Mouse (Mus musculus) WW6 (cell line): ENCODE data around the gene Kcnt1.

Experiments
- DNase-seq: peaks from one replicate; pipeline ENCODE4 v3.0.0-alpha.2; 2013; ENCODE audit warnings: low read depth, low spot score

The Kcnt1 gene

DNA sequence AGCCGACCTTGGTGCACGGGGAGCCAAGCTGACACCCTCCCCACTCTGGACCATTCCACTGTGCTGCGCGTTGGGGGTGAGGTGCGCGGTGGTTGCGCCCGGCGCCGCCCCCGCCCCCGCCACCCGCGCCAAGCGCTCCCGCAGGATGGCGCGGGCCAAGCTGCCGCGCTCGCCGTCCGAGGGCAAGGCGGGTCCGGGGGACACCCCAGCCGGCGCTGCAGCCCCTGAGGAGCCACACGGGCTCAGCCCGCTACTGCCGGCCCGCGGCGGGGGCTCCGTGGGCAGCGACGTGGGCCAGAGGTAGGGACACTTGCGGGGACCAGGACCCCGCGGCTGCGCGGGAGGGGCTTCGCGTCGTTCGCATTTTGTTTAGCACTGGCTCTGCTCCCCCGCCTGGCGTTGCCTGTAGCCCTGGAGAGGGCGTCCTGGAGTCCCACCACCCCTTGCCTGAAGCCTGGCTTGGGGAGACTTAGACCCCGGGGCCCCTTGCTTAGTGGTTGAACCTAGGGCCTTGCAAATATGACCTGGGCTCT, 14.3 kb downstream of the Kcnt1 start:
- DNase-seq: no peak

DNA sequence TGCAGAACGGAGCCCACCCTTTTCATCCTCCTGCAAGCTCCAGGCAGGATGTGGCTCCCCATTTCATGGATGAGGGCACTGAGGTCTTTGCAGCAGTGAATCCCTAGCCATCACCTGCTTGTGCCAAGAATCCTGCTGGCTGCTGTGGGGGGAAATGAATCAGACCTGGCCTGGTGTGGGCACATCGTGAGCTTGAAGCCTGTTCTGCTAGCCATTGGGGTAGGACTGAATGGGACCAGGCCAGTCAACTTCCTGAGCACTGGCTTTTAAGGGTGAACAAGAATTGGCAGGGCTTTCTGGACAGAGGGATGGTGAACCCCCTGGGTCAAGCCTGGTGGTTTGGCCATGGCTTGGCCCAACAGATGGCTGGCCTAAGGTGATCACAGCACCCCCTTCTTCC, 15.0 kb downstream of the Kcnt1 start:
- DNase-seq: no peak

DNA sequence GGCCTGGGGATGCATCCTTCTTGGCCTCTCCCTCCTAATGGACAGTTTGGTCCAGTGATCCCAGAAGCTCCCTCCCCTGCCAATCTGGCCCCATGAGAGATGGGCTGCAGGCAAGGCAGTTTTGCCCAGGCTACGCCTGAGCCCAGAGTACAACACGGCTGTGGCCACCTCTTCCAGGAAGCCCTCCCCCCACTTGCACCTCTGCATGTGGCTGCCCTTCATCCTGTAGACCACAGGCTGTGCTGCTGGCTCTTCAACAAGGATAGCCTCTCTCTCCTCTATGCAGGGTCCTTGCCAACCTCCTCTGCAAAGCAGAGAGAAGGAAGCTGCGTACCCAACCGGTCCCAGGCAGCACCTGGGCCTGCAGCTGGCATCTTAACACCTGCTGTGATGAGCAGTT, 15.5 kb downstream of the Kcnt1 start:
- DNase-seq: no peak

DNA sequence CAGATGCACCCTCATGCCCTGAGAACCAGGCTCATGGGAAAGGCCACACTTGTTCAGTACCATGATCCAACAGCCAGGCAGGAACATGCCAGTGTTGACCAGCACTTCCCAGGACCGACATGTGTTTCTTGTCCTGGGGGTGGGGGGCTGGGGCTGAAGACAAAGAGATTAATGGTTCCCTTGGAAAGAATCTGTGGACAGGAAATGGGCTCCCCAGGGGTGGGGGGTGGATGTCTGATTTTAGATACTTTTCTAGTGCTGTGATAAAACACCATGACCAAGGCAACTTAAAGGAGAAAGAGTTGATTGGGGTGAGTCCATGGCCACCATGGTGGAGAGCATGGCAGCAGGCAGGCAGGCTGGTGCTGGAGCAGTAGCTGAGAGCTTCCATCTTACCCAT, 18.7 kb downstream of the Kcnt1 start:
- no peak for DNase-seq

DNA sequence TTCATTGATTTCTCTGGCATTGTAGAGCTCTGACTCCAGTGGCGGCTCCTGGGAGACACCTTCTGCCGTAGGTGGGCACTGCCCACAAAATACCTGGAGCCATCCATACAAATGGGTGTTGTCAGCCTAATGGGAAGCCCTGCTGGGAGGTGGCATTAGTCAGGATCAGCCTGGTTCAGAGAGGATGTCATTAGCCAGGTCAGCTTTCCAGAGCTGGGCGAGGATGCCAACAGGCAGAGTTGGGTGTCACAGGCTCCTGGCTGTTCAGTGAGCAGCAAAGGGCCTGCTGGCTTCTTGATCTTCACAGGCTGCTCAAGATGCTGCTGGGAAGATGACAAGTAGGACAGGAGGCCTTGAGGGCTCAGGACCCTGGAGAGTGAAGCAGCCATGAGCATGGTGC, 21.2 kb downstream of the Kcnt1 start:
- no peak for DNase-seq

DNA sequence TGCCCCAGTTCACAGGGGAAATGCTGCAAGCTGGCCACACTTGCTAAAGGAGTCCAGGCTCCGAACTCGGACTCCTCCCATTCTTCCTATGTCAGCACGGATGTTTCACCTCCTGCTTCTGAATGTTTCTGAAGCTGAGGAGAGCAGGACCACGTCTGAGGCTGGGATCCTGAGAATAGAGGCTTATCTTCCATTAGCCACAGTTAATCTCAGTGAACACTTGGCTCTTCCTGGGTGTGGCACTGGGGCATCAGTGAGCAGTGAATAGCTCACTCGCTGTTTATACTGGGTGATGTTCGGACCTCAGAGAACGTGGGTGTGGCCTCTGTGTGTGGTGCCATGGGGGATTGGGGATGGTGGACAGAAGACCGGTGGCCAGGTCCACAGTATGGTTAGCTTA, 23.7 kb downstream of the Kcnt1 start:
- no peak for DNase-seq

DNA sequence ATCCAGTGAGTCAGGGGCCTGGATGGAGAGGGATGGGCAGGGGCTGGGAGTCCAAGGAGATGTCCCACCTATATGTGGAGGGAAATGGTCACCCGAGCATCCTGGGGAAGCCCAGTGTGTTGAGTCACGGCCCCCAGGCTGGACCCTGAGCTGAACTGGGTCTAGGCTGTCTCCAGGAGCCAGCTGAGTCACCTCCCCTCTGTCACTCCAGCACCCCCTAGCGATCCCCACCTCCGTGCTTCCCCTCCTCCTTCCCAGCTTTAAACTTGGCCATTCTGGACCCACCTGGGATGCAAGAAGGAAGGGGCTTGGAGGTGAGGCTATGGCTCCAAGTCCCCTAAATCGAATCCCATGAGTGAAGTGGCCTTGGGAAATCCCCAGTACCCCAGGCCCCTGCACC, 24.6 kb downstream of the Kcnt1 start:
- DNase-seq: no peak

DNA sequence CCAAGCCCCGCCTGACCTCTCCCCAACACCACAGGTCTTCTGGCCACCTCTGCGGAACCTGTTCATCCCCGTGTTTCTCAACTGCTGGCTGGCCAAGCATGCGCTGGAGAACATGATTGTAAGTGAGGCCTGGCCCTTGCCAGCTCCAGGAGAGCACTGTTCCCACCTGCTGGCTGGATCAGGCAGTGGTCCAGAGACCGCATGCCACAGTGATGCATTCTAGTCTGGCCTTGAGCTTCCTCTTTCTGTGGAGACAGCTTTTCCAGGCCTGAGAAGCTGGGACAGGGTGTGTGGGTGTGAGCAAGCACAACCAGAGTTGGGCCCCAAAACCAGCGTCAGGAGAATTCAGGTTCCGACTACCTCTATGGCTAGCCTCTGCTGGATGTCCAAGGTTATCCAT, 28.9 kb downstream of the Kcnt1 start:
- no peak for DNase-seq

DNA sequence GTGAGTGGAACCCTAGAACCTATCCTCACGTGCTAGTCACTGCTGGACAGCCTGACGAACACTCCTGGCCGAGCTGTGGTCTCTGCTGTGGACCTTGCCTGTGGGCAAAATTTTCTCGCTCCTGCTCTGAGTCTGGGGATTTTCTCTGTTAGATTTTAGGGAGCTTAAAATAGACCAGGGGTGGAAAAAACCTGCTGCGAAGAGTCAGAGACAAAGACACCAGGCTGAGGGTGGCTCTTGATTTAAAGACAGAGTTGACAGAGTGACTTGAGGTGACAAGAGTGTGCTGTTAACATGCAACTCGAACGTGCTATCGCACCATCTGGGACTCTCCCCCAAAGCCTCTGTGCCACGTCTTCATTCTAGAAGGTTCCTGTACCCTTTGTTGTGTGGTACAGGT, 35.4 kb downstream of the Kcnt1 start:
- DNase-seq: no peak

DNA sequence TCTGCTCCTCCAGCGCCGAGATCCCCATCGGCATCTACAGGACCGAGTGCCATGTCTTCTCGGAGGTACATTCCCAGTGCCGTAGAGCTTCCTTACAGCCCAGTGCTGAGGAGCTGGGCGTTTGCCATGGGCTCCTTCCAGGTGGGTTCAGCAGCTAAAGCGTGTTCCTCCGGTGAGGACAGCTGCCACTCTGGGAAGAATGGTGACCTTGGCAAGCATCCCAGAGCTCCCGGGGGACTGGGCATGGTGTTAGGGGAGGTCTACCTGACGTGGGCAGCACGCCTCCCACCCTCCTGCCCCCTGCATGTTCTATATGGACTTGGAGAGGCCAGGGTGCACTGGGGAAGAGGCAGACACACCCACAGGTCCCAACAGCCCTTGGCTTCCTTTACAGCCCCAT, 46.3 kb downstream of the Kcnt1 start:
- DNase-seq: no peak

DNA sequence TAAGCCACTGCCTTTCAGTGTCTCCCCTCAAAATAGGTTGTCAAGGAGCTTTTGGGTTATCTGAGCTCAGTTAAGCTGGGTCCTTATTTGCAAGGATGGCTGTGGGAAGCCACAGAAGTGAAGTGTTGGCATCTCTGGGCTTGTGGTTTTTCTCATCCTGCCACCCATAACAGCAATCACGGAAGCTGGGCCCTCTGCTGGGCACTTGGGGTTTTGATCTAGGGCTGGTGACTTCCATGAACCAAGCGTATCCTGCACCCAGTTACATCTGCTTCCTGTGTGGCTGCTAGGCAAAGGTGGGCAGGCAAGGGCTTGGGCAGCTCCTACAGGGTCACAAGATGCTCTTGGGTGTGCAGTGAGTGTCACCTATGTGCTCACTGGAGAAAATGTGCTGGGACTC, 49.7 kb downstream of the Kcnt1 start:
- no peak for DNase-seq

DNA sequence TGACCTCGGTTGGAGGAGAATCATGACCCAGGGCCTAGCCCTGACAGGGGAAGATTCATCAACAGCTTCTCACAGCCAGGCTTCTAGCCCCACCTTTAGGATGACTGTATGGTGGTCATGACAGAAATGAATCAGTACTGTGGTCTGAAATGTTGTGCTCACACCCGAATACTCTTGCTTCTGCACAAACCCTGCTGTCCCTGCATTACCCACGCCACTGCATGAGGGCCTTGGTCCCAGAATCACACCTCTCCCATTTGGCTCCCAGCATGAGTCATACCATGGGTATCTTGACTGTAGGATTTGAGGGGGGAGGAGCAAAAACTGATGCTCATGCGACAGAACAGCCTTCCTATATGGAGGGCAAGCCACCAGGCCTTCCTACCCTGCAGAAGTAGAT, 50.7 kb downstream of the Kcnt1 start:
- no peak for DNase-seq

DNA sequence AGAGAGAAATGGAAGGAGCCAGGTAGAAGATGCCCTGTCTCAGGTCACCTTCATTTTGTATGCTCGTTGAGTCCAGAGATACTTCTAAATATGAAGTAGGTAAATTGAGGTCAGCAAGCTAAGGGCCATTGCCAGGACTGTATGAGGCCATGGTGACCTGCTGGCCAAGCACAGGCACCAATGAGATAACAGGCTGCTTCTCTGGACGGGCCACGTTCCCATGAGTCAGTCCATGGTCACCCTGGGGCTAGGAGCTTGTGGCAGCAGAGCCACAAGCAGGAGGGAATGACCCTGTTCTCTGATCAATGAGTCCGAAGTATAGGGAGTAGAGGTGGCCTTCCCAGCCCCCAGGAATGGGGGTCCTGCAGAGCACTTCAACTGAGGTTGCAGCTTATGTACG, 51.3 kb downstream of the Kcnt1 start:
- DNase-seq: no peak

DNA sequence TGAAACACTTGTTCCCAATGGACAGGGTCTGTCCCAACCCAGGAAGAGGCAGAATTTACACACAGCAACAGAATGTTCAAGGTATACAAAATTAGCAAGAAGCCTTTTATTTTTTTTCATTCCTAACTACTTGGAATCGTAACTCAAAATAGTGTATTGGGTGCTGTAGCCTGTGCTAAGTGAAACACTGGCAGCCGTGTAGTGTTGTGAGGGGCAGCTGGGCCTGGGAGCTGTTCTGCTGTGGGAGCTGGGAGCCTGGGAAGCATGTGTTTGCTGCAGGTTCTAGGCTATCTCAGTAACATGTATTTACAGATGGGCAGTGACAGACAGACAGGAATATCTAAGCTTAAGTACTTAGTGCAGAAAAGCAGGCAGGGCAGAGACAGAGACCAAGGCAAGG, 54.9 kb downstream of the Kcnt1 start:
- no peak for DNase-seq

DNA sequence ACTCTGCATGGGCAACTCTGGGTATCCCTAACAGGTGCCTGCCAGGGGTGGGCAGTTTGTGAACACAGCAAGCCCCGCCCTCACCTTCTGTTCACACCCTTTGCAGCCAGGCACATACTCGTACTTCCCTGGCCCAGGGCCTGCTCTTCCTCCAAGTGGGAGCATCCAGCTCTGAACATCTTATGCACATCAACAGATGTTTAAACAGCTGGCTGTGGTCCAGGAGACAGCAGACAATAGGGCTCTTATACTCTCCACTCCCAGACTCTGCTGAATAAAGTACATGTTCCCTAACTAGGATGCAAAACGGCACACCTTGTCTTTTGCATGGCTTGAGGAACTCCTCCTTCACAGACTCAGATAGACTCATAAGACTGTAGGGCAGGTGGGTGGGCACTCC, 56.4 kb downstream of the Kcnt1 start:
- DNase-seq: no peak

DNA sequence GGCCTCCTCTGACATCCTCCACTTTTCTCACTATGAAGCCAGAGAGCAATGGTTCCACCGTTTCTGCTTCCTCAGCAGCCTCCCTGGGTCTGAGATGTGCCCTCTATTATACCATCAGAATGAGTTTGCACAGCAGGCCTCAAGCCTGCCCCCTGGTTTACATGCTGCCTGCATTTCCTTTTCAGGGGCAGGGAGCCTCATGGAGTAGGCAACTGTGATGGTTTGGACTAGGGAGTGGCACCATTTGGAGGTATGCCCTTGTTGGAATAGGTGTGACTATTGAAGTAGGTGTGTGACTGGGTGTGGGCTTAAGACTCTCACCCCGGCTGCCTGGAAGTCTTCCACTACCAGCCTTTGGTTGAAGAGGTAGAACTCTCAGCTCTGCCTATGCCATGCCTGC, 60.3 kb downstream of the Kcnt1 start:
- DNase-seq: no peak

DNA sequence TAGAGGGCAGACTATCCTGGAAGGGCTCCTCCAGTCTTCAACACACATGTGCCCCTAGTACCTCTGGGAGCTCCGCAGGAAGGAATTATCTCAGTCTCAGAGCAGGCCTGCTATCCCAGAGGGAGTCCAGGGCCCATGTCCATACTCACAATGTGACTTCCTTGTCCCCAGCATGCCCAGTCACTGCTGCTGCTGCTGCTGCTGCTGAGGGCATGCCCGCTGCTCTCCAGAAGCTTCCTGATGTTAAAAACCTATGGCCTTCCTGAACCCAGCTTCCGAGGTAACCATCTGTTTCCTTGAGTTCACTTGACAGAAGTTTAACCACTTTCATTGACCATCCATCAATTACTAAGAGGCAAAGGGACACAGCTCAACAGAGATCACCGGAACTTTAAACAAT, 61.4 kb downstream of the Kcnt1 start:
- no peak for DNase-seq

DNA sequence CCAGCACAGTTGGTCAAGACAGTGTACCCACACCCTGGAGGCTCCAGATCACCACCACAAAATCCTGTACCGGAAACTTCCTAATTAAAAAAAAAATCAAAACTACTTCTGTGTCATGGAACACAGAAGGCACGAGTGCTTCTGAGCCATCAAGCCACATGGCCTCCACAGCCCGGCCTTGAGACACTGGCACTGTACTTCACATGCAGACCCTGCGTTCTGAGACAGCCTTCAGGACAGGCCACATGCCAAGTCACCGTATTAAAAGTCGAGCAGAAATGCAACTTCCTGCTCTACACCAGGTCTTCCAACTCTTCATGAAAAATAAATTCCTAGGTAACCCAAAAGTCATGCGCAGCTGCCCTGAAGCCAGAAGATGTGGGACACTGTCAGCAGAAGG, 64.3 kb downstream of the Kcnt1 start:
- DNase-seq: no peak

DNA sequence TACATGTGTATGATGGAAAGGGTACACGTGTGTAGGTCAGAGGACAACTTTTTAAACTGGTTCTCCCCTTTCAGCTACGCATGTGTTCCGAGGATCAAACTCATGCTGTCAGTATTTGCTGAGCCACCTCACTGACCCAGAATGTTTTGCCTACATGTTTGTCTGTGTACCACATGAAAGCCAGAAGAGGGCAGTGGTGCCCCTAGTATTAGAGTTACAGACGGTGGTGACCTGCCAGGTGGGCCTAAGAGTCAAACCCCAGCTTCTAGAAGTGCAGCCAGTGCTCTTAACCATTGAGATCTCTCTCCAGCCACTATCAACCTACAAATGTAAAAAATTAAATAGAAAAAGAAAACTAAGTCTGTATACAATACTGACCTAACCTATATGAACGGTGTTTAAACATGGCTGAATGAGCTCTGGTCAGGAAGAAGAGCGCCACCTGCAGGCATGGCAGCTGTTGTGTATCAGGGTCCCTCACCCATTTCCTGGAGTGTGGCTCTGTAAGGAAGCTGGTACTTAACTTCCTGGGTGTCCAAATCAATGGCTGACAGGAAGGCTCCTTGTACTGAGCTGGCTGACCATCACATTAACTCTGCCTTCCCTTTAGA, 67.8 kb downstream of the Kcnt1 start:
- DNase-seq: peak; percentile 49

DNA sequence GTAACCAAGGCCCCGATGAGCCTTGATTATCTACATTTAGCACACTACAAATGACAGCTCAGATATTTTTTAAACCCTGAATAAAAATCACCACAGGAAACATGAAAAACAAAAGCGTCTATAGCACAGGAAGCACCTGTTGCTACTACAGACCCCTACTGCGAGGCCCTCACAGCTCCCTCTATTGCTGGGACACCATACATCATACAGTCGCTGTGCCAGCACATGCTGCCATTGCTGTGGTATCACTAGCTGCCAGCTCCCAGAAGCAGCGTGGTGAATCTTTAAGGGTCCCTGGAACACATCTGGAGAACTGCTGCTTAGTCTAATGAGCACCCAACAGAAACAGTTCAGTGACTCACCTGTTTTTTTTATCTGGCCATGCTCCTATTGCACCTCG, 77.0 kb downstream of the Kcnt1 start:
- DNase-seq: no peak

DNA sequence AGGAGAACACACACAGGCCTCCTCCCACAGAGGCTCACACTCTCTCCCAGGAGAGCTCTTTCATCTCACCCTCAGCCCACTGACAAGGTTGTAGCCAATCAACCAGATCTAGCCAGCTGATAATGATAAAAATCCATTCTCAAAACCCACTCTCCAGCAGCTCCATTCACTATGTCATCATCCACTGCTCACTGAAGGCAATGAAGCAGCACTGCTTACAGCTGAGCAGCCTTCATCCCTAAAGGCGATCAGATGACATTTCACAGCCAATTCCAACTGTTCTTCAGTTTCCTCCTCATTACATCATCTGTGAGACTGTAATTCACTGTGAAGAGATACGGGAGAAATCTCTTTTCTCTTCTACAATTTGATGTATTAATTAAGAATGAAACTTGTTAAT, 80.3 kb downstream of the Kcnt1 start:
- DNase-seq: no peak

DNA sequence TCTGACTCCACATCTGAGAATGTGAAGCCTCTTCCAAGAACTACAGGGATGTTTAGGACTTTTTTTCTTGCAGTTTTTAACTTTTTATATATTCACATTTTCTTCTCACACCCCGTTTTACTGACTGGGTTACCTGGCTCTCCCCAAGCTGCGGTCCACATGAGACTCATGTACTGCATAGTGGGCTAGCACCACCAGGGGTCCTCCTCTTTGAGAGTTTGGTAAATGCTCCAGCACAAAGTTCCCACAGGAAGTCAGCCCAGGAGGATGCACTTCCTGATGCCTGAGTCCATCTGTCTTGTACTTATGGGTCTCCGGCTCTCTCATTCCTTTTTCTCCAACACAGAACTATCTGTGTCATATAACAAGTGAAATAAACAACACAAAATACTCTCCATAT, 84.4 kb downstream of the Kcnt1 start:
- DNase-seq: no peak

DNA sequence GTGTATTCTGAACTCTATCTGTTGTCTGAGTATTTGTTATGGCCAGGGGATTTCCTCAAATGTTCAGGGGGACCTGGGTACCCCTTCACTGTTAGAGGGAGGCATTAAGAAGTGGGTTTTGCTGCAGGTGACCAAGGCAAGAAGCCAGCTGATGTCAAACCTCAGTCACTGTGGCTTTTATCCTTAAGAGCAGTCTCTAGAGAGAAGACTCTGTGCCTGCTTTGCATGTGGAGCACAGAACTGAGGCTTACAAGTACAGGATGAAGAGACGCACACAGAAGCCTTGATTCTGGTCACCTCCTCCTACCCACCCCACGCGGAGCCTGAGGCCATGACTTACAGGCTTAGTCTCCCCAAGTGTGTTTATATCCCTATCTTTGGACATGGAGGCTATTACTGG, 85.8 kb downstream of the Kcnt1 start:
- DNase-seq: no peak
